Mouse (Mus musculus) midbrain, embryonic 13.5 days (tissue): ENCODE measurements around the gene Slc50a1. TPM values are rescaled to one million over a fixed set of nuclear protein-coding genes. Genes with fewer than 3 reads are reported as not detected.

Experiments
- ATAC-seq: fragments of 200-750 bp; cut with Nextera tagmentation; 2 replicates; pipeline ENCODE4 v1.8.0; 2017; ENCODE audit warnings: mild to moderate bottlenecking, moderate TSS enrichment, moderate library complexity
- H3K27ac ChIP-seq: fragments of 300-500 bp; sonication (generic); 2 replicates; pipeline ENCODE4 v1.5.1; 2015; ENCODE audit warnings: inconsistent platforms, mild to moderate bottlenecking, moderate library complexity
- H3K27me3 ChIP-seq: fragments of 300-500 bp; sonication (generic); 2 replicates; pipeline ENCODE4 v1.6.1; 2015; ENCODE audit warnings: mild to moderate bottlenecking, inconsistent platforms
- H3K36me3 ChIP-seq: fragments of 300-500 bp; sonication (generic); 2 replicates; pipeline ENCODE4 v1.6.1; 2015; ENCODE audit warnings: mild to moderate bottlenecking, inconsistent platforms
- H3K4me1 ChIP-seq: fragments of 300-500 bp; sonication (generic); replicated peaks from 2 replicates; pipeline ENCODE4 v1.6.1; 2015; ENCODE audit warnings: inconsistent platforms
- H3K4me2 ChIP-seq: fragments of 300-500 bp; sonication (generic); replicated peaks from 2 replicates; pipeline ENCODE4 v1.6.1; 2015; ENCODE audit warnings: moderate library complexity, mild to moderate bottlenecking, inconsistent platforms
- H3K4me3 ChIP-seq: fragments of 300-500 bp; sonication (generic); replicated peaks from 2 replicates; pipeline ENCODE4 v1.5.1; 2015; ENCODE audit warnings: mild to moderate bottlenecking, inconsistent platforms
- H3K9ac ChIP-seq: fragments of 300-500 bp; sonication (generic); replicated peaks from 2 replicates; pipeline ENCODE4 v1.6.1; 2015; ENCODE audit warnings: mild to moderate bottlenecking, inconsistent platforms
- H3K9me3 ChIP-seq: fragments of 300-500 bp; sonication (generic); 2 replicates; pipeline ENCODE4 v1.6.1; 2016; ENCODE audit warnings: mild to moderate bottlenecking, inconsistent platforms
- WGBS: fragments of 180-500 bp; shearing (Covaris S2); methylation state at CpG from one replicate; pipeline ENCODE4 v1.1.7; 2015; 5-methylcytosine and 5-hydroxymethylcytosine counted together
- polyA plus RNA-seq: library from polyadenylated mRNA; unstranded; fragments of >200 nt; fragmentation: Nextera tagmentation; extraction: Ambion mirVana; gene quantifications from 2 replicates; pipeline ENCODE4 v1.2.1, GENCODE M21; 2015

Slc50a1 gene
- polyA plus RNA-seq, 1 experiment from 2014 or later: 37.5 TPM

- H3K27ac ChIP-seq: no peak overlapping the region
- no peaks in the 10 kb centered on the region for H3K9me3 ChIP-seq
- ATAC-seq: no peak
- no peak overlapping the region for H3K4me3 ChIP-seq
- no peaks in the 10 kb centered on the region for H3K36me3 ChIP-seq
- H3K4me1 ChIP-seq: peaks cover 8% of the 10 kb centered on the region
- WGBS: 92% methylated on average over 5 of the region's 5 CpGs
- no peak overlapping the region for H3K4me2 ChIP-seq
- peaks cover 6% of the 10 kb centered on the region; the same call in 1 of the 2 replicates for H3K27me3 ChIP-seq
- no peak overlapping the region for H3K9ac ChIP-seq
Observed at GRCm38 (mm10) chr3:89254994-89255393, 15.4 kb downstream of the Slc50a1 start.

GRCm38 (mm10) chr3:89251365-89251895 lies 18.9 kb downstream of the Slc50a1 start:
- Histone ChIP-seq H3K9ac (no peak overlapping the region), H3K4me1 (peaks cover 26% of the 10 kb centered on the region), H3K27ac (no peak overlapping the region), H3K9me3 (no peaks in the 10 kb centered on the region), H3K27me3 (0 out of 2 replicates have a peak, but pooled peaks cover 3% of the 10 kb centered on the region), H3K4me3 (no peak overlapping the region), H3K4me2 (peak overlapping the region; percentile 11; the same call in 1 of the 2 replicates), H3K36me3 (peaks cover 6% of the 10 kb centered on the region; the same call in 1 of the 2 replicates)
- 8% methylated on average over 17 of the region's 17 CpGs for WGBS
- no peak for ATAC-seq

- no peak overlapping the region for H3K27ac ChIP-seq
- no peak for ATAC-seq
- no peak overlapping the region for H3K4me2 ChIP-seq
- H3K4me1 ChIP-seq: peaks cover 32% of the 10 kb centered on the region
- H3K9ac ChIP-seq: no peak overlapping the region
- WGBS: 22% methylated on average over 7 of the region's 7 CpGs
- H3K27me3 ChIP-seq: 0 out of 2 replicates have a peak, but pooled peaks cover 3% of the 10 kb centered on the region
- no peak overlapping the region for H3K4me3 ChIP-seq
- peaks cover 6% of the 10 kb centered on the region; the same call in 1 of the 2 replicates for H3K36me3 ChIP-seq
- no peaks in the 10 kb centered on the region for H3K9me3 ChIP-seq
Observed at GRCm38 (mm10) chr3:89250435-89251040, 19.8 kb downstream of the Slc50a1 start.

DNA sequence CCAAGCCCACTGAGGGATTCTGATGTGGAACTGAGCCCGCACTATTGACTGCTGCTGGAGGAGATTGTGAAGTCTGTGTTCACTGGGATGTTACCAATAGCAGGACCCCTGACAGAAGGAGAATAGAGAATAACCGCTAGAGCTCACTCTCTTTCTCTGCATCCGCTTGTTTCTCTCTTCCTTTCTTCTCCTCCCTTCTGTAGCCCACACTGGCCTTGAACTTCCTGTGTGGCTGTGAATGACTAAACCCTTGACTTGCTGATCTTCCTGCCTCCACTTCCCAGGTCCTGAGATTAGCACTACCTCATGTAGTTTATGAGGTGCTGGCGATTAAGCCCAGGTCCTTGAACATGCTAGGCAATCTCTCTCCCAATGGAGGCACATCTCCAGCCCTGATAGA lies 22.9 kb downstream of the Slc50a1 start:
- ATAC-seq: no peak
- H3K9ac ChIP-seq: peak overlapping the region; percentile 84; the same call in 1 of the 2 replicates

DNA sequence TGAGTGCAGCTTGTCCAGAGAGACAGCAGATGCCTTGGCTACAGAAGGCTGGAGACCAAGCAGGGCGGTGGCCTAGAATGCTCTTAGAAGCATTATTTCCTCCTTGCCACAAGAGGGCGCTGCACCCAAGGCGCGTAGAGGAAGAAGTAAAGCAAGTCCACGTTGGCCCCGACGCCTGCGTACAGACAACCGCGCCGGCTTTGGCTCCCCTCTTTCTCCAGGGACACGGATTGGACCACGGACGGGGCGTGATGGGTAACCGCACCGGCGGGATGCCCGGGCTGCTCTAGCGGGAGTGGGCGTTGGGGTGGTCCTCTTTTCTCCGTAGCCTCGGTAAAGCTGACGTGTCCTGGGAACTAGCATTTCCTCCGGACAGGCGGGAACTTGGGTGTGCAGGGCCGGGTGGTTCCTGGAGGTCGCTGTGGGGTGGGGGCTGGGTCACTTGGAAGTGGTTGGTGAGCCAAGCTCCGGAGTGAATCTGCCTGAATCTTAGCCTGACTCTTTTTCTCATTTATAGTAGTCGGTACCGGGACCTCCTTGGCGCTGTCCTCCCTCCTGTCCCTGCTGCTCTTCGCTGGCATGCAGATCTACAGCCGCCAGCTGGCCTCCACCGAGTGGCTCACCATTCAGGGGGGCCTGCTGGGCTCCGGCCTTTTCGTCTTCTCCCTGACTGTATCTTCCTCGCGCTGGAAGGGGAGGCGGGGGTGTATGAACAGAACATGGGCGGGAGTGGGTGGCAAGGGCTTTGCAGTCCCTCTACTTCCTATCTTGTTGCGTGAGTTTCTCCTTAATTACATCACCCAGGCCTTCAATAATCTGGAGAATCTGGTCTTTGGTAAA lies 23.9 kb downstream of the Slc50a1 start, which contains the start of gene Trim46:
TSS of gene Trim46 (minus strand) at position 49 of the 840 bp plus-strand sequence.
- under 1% methylated on average over 42 of the region's 42 CpGs for WGBS
- peaks cover 57% of the 10 kb centered on the region for H3K4me1 ChIP-seq

More for the DNA sequence above, 22.9 kb downstream of the Slc50a1 start:
- Histone ChIP-seq H3K4me2 (peak overlapping the region; percentile 93), H3K27ac (no peak overlapping the region), H3K4me3 (peak overlapping the region; percentile 75), H3K27me3 (no peaks in the 10 kb centered on the region), H3K9me3 (no peaks in the 10 kb centered on the region), H3K36me3 (peaks cover 6% of the 10 kb centered on the region; the same call in 1 of the 2 replicates), H3K4me1 (peaks cover 55% of the 10 kb centered on the region)
- 80% methylated on average over 4 of the region's 4 CpGs for WGBS

GRCm38 (mm10) chr3:89245688-89246171 lies 24.6 kb downstream of the Slc50a1 start, which contains the start of gene Krtcap2:
Krtcap2 (plus strand) TSS chr3:89245966.
- peaks cover 52% of the 10 kb centered on the region for H3K4me1 ChIP-seq
- ATAC-seq: peak; percentile 55

More for the DNA sequence above, 23.9 kb downstream of the Slc50a1 start, which contains the start of gene Trim46:
- Histone ChIP-seq H3K9ac (peak within 1 kb of the TSS; percentile 84), H3K4me2 (peak within 1 kb of the TSS; percentile 93), H3K9me3 (no peaks in the 10 kb centered on the region), H3K4me3 (peak within 1 kb of the TSS; percentile 75), H3K27me3 (no peaks in the 10 kb centered on the region), H3K36me3 (peaks cover 15% of the 10 kb centered on the region), H3K27ac (peak within 1 kb of the TSS; percentile 97)
- peak; percentile 60 for ATAC-seq

GRCm38 (mm10) chr3:89244982-89245687 lies 25.2 kb downstream of the Slc50a1 start:
- Histone ChIP-seq H3K27me3 (no peaks in the 10 kb centered on the region), H3K9ac (peak overlapping the region; percentile 73), H3K36me3 (peaks cover 29% of the 10 kb centered on the region), H3K9me3 (no peaks in the 10 kb centered on the region), H3K4me3 (peak overlapping the region; percentile 75), H3K4me1 (peaks cover 52% of the 10 kb centered on the region), H3K4me2 (peak overlapping the region; percentile 93), H3K27ac (peak overlapping the region; percentile 97)
- WGBS: 1% methylated on average over 24 of the region's 26 CpGs
- peak; percentile 67 for ATAC-seq

More at GRCm38 (mm10) chr3:89245688-89246171, 24.6 kb downstream of the Slc50a1 start, which contains the start of gene Krtcap2:
- H3K4me2 ChIP-seq: peak within 1 kb of the TSS; percentile 93
- H3K4me3 ChIP-seq: peak within 1 kb of the TSS; percentile 75
- no peaks in the 10 kb centered on the region for H3K27me3 ChIP-seq
- no peaks in the 10 kb centered on the region for H3K9me3 ChIP-seq
- 3% methylated on average over 20 of the region's 20 CpGs for WGBS
- peaks cover 23% of the 10 kb centered on the region for H3K36me3 ChIP-seq
- peak within 1 kb of the TSS; percentile 97 for H3K27ac ChIP-seq
- peak within 1 kb of the TSS; percentile 84 for H3K9ac ChIP-seq

GRCm38 (mm10) chr3:89244158-89244981 lies 26.0 kb downstream of the Slc50a1 start:
- Histone ChIP-seq H3K27ac (peak overlapping the region; percentile 97), H3K9ac (peak overlapping the region; percentile 72), H3K4me2 (peak overlapping the region; percentile 93), H3K4me1 (peaks cover 52% of the 10 kb centered on the region), H3K36me3 (peaks cover 33% of the 10 kb centered on the region), H3K27me3 (no peaks in the 10 kb centered on the region), H3K4me3 (peak overlapping the region; percentile 75), H3K9me3 (no peaks in the 10 kb centered on the region)
- WGBS: 11% methylated on average over 25 of the region's 25 CpGs
- peak; percentile 28 for ATAC-seq

DNA sequence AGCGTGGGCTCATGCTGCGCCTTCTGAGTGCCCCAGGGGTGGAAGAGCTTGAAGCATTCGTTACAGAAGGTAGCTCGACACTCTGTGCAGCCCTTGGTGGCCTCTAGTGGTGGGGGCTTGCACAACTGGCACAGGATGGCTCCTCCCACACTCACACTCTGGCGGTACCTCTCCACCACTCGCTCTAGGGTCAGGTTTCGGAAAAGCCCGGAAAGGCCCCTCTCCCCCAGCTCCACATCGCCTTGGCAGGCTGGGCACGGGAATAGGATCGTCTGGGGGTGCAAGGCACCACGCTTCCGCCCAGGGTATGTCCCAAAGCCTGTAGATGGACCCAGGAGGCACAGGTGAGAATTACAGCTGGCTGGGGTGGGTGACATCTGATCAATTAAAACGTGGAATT lies 26.8 kb downstream of the Slc50a1 start:
- H3K4me2 ChIP-seq: peak overlapping the region; percentile 93
- no peaks in the 10 kb centered on the region for H3K27me3 ChIP-seq
- H3K9me3 ChIP-seq: no peaks in the 10 kb centered on the region
- peaks cover 52% of the 10 kb centered on the region for H3K4me1 ChIP-seq
- peak; percentile 12; the same call in 1 of the 2 replicates for ATAC-seq
- H3K9ac ChIP-seq: peak overlapping the region; percentile 72
- H3K27ac ChIP-seq: peak overlapping the region; percentile 97
- H3K36me3 ChIP-seq: peaks cover 38% of the 10 kb centered on the region
- H3K4me3 ChIP-seq: peak overlapping the region; percentile 75
- 12% methylated on average over 14 of the region's 14 CpGs for WGBS

DNA sequence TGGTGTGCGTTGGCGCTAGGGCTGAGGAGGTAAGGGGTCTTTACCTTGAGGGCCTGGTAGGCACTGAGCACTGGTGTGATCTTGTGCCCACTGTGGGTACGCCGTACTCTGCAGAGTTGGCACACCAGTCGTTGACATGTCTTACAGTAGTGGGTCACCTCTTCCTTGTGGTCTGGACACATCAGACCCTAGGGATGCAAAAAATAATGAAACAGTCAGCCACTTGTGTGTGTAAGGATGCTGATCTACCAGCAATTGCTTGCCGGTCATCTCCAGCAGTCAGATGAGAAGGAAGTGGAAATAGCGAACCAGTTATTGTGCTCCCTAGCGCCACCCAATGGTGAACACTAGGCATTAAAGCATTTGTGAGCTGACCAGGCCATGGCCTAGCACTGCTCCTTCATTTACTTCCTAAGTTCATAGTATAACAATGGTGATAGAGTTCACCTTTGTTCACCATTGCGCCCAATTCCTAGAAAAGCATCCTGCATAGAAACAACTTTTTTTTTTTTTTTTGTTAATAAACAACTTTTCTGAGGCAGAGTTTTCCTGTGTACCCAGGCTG lies 28.0 kb downstream of the Slc50a1 start:
- no peaks in the 10 kb centered on the region for H3K9me3 ChIP-seq
- no peak overlapping the region for H3K4me3 ChIP-seq
- H3K36me3 ChIP-seq: peaks cover 50% of the 10 kb centered on the region
- no peak overlapping the region for H3K27ac ChIP-seq
- peaks cover 41% of the 10 kb centered on the region for H3K4me1 ChIP-seq
- WGBS: 72% methylated on average over 9 of the region's 9 CpGs
- no peaks in the 10 kb centered on the region for H3K27me3 ChIP-seq
- H3K4me2 ChIP-seq: no peak overlapping the region
- H3K9ac ChIP-seq: no peak overlapping the region
- no peak for ATAC-seq
